Mouse (Mus musculus) gastrocnemius, postnatal 10 days (tissue): ENCODE results near the gene Ttc7b. TPM values are rescaled to one million over a fixed set of nuclear protein-coding genes. Genes with fewer than 3 reads are reported as not detected.

ENCODE experiments used
- DNase-seq: peaks from one replicate; pipeline ENCODE4 v3.0.0; 2021; ENCODE audit warnings: mixed read lengths
- long read RNA-seq, 2 experiments: library from polyadenylated mRNA; stranded (forward); transcript quantifications; one replicate each; pipeline ENCODE4 v2.0.0; 2021
- total RNA-seq, 2 experiments: library from RNA; stranded (reverse); gene quantifications; 2 replicates each; pipeline ENCODE4 v1.2.3; 2021

Gene Ttc7b
- 10 to 100 TPM; 73.3 to 74.1 TPM for total RNA-seq
- long read RNA-seq, experiment 1, transcript Ttc7b-201 (20 exons, 3,446 nt): major isoform, 10 of 86 reads
- long read RNA-seq, experiment 1, partial matches to known transcripts: 24 of 86 reads
- long read RNA-seq, experiment 1, other reads (novel, unspliced or antisense): 52 of 86 reads
- long read RNA-seq, experiment 2, transcript Ttc7b-201 (20 exons, 3,446 nt): major isoform, 6 of 72 reads
- long read RNA-seq, experiment 2, partial matches to known transcripts: 10 of 72 reads
- long read RNA-seq, experiment 2, other reads (novel, unspliced or antisense): 55 of 72 reads

- DNase-seq: peak; percentile 70
Measured at GRCm38 (mm10) chr12:100520794-100521186, at the start of gene Ttc7b. Ttc7b (minus strand) TSS chr12:100520826.

DNA sequence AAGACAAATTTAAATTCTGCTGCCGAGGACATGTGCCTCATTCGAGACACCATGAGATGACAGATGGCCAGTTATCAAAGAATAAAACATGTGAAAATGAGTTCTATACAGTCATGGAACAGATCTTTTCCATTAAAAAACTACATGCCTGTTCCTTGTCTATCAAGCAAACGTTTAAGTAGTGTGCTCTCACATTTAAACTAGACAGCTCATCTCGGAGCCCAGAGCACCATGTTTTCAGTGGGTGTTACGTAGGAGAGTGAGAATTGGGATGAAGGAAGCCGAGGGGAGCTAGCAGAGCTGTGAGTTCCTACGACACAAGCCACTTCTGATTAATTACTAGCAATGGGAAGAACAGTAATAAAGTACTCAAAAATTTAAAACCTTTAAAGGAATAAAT lies 48.2 kb upstream of the Ttc7b start:
- DNase-seq: no peak

DNA sequence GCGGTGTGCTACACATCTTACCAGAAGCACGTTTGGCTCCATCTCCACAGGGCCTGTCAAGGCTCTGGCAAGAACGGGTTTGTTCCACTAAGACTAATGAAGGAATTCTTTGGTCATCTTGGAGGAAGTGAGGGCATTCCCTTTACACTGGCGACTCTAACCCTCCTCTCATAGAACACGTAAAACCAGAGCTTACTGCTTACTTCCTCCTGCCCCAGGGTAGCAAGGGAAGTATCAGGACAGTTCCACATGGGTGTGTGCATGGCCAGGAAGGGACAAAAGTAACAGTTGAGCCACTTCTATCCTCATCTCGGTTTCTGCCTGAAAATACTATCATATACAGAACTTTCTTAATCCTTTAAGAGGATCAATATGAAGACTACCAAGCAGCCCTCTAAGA lies 47.5 kb upstream of the Ttc7b start:
- no peak for DNase-seq

GRCm38 (mm10) chr12:100567627-100568026 lies 47.0 kb upstream of the Ttc7b start:
- DNase-seq: no peak

GRCm38 (mm10) chr12:100553675-100554074 lies 33.0 kb upstream of the Ttc7b start:
- DNase-seq: no peak

DNA sequence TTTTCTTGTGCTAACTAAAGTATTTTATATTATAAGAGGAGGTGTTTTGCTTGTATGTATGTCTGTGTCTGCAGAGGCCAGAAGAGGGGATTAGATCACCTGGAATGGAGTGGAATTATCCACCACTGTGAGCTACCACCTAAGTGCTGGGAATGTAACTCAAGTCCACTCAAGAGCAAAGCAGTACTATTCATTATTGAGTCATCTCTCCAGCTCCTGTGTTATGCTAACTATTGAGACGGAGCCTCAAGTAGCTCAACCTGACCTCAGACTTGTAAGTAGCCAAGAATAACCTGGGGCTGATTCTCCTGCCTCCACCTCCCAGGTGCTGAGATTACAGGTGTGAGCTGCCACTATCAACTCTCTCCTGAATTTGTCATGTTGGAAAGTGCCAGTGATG lies 31.3 kb upstream of the Ttc7b start:
- no peak for DNase-seq

DNA sequence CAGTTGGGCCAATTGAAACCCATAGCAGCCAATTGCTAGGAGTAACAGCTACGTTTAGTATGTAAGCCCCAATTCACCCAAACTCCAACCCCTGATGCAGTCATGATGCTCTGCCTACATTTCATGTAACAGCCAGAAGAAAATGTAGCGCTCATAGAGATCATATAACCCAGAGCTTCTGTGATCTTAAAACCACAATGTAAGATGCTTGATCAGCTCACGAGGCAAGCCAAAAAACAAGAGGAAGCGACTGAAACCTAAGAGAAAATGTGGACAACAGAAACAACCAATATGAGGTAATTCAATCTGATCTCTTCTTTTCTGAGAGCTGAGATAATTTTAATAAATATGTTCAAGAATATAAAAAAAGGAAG lies 23.6 kb upstream of the Ttc7b start:
- DNase-seq: no peak

- DNase-seq: no peak
Measured at GRCm38 (mm10) chr12:100543437-100544193, 23.0 kb upstream of the Ttc7b start.

DNA sequence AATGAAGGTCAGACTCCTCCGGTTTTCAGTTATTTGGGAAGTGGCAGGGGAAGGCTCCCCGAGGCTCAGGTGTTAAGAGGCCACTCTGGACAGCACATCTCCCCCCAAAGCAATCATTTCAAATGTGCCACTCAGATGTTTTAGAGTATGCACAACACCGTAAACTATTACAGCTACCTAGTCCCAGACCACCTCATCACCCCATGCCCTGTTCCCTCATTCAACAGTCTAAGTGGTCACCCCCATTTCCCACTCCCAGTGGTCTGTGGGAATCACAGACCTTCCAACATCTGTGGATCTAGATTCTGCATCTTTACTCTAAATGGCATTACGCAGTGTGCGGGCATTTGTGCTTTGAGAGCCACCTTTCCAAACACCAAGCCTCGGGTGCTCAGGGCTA lies 21.9 kb upstream of the Ttc7b start:
- no peak for DNase-seq

DNA sequence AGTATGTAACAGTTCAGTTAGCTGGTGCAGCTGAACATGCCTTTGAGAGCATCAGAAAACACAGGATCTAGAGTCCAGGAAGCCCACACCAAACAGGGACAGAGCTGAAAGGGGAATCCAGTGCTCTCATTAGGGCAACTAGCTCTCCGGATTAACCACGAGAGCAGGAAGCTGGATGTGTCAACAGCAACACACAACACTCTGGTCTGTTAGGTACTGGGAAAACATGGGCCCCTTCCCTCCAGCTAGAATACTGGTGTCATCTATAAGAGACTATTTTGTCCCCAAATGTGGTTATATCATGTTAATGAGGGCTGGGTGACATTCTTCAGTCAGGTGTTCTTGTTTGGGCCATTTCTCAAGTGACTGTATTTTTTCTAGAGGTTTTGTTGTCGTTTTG lies 21.4 kb upstream of the Ttc7b start:
- no peak for DNase-seq

- DNase-seq: no peak
Measured at GRCm38 (mm10) chr12:100539158-100539714, 18.6 kb upstream of the Ttc7b start.

DNA sequence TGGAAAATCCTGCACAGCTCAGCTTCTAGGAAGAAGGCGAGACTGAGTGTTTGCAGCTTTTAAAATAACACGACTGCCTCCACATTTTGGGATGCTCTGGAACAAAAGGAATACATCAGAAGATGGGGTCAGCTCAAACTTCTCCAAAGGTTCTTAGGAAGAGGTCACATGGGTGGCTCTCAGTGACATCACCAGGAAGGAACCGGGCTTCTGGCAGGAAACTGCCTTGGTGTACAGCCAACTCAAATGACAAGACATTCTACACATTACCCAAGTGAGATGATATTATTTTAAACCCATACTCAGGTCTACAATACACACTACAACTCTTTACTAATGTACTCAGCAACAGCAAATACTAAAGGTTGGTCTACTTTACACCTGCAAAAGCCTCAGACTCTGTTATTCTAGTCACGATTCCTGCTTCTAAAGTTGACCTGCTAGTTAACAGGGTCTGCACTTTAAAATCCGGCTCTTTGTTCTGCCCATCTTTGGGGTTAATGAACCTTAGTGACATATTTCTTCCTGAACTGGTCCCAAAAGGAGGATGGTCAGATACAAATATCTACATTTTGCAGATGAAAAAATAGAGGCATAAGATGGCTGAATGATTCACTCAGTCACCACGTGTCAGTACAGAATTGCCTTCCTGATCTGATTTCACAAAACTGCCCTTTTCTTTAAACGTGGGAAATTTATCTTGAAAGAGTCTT lies 18.0 kb upstream of the Ttc7b start:
- no peak for DNase-seq

DNA sequence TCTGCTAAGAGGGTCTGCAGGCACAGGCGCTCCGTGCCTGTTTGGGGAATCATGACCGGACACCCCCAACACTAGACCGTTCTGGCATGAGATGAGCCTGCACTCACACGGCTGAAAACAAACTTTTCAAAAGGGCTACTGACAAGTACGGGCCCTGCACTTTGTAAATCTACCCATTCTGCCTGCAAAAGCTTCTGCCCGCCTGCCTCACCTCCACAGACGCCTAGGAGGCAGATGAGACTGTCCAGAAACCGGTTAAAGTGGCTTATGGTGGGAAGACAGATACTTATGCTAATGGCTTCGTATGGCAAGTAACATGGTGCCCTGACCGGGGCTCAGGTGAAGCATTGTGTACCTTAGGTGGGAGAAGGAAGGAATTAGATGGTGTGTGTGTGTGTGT lies 16.5 kb upstream of the Ttc7b start:
- DNase-seq: no peak

GRCm38 (mm10) chr12:100535028-100535427 lies 14.4 kb upstream of the Ttc7b start:
- DNase-seq: no peak

DNA sequence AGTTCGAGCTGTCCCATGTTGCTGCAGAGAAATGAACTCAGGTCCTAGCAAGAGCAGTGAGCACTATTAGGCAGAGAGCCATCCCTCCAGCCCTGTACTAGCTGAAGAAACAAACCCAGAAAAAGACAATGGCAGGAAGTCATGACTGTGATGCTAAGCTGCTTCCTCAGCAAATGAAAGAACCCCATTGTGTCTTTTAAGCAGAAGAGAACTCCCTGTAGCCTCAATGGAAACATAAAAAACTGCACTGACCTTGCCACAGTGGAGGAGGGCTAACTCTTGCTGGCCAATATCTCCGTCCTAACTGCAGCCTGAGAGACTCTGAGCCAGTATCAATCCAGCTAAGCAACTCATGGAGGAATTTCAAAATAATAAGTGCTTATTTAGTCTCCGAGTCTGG lies 13.4 kb upstream of the Ttc7b start:
- DNase-seq: no peak

- DNase-seq: no peak
Measured at GRCm38 (mm10) chr12:100533209-100533608, 12.6 kb upstream of the Ttc7b start.

DNA sequence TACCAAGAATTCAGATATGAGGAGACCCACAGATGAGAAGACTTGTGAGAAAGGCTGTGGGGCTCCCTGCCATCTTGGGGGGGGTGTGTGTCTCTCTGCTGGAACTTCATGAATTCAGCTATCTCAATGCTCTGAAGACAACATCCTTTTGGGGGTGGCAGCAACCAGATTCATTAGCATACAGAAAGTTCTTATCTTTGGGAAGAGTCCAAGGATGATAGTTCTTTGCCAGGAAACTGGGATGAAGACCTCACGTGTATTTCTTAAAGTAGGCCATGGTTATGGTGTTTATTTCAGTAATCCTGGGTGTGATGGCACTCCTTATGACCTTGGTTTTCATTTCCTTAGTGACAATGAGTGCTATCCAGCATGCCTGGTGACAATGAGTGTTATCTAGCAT lies 11.1 kb upstream of the Ttc7b start:
- DNase-seq: no peak

DNA sequence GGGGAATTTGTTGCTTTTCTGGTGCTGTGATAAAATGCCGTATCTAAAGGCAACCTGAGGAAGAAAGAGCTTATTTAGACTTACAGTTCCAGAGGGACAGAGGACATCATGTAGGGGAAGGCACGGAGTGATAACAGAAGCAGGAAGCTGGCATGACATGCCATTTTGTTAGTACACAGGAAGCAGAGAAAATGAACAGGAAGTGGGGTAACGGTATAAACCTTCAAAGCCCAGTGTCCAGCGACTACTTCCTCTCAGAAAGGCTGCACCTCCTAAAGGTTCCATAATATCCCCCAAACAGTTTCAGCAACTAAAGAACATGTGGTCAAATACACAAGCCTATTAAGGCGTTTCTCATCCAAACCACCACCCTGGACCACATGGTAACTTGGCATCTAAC lies 10.2 kb upstream of the Ttc7b start:
- no peak for DNase-seq

DNA sequence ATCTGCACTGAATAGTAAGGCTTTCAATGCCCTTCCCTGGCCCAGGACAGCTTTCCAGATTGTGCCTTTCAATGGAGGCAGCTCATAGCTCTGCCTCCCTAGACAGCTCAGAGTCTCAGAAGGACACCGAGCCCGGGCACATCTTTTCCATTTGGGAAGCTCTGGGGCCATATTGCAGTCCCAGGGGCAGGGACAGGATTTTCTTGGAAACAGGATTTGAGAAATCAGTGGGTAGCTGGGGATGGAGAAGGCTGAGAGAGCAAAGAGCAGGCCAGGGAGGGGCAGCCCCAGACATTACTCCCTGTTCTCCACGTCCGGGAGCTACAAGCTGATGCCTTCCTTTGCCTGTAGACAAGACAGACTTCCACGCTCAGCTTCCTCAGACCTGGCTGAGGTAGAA lies 9.0 kb upstream of the Ttc7b start:
- no peak for DNase-seq

DNA sequence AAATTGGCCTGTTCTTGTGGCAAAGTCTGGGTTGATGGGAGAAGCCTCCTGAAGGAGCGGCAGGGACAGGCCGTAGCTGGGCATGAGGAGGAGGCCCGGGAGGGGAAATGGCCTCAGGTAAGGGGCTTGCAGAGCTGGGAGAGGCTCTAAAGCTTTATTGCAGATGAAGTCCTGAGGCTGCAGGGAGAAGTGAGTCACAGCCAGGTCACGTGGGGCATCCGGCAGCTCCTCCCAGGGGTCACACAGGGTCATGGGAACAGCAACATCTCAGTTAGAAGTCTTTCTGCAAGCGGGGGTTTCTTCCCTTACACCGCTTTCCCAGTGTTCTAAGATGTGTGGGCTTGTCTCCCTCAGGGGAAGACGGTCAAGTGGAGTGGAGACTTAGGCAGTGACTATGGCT lies 8.5 kb upstream of the Ttc7b start:
- DNase-seq: peak; percentile 56

GRCm38 (mm10) chr12:100528246-100528645 lies 7.6 kb upstream of the Ttc7b start:
- no peak for DNase-seq

GRCm38 (mm10) chr12:100527753-100528152 lies 7.1 kb upstream of the Ttc7b start:
- DNase-seq: peak; percentile 55

DNA sequence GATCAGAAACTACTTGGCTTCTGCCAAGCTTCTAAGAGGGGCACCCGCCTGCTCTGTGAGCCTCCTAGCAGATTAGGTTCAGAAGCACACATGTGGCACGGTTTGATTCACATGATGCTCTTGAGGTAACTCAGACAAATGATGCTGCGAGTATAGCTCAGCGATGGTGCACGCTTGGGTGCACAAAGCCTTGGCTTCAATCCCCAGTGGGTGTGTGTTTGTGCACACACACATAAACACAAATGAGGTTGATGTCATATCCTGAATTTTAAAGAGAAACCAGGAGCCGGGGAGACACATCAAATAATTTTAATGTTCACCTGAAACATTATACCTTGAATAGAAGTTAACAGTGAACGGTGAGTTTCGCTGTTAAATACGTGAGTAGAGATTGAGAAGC lies 6.6 kb upstream of the Ttc7b start:
- no peak for DNase-seq
